Mouse (Mus musculus): ENCODE results near the gene Rras2.
A peak's percentile ranks its signal among the peaks of the same experiment; 100 is the strongest.

The Rras2 gene

DNA sequence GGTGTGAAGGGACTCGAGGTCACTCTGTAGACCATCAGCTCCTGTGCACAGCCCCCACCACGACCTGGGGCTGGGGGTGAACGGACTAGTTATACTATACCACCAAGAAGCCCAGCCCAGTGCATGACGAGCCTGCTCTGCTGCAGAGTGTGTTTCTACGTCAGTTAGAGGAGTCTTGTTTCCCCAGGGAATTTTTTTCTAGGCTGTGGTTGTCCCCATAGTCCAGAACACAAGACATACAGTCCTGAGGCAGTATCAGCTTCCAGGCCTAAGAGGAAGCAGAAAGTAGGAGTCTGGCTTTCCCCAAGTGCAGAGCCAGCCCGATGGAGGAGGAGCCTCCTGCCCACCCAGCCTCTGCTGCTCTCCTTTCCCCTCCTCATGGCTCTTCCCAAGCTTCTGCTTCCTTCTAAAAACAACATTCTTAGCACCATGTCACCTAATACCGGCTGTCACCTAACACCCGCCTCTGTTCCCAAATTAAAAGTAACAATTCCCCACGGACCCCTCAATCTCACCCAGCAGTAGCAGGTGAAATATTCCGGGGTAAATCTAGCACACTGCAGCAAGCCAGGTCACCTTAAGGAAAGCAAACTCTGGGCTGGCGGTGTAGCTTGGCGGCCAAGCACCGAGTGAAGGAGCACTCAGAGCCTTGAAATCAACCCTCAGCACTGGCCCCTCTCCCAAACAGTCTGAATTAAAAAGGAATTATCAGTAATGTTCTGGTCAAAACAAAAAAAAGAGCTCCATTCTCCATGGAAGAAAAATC lies 45.5 kb downstream of the Rras2 start:
- no peak for DNase-seq (ENCODE audit: low spot score in 2 of 2)

DNA sequence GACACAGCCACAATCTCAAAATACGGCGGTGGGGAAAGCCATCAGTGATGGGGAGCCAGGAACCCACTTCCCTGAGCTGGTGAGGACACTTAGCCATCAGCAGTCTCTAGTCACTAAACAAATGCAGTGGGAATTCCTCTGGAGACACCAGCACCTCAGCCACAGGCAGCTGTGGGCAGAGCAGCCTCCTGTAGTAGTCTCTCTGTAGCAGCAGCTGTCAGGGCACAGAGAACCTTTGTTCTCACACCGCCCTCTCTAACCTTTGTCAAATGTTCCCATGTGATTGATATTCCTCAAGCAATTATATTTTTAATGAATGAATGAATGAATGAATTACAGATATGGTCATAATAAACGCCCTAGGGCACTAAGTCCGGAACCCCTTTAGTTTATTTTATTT lies 46.2 kb downstream of the Rras2 start:
- DNase-seq (ENCODE audit: low spot score in 2 of 2): no peak

- DNase-seq (ENCODE audit: low spot score in 2 of 2): no peak
These were observed 47.1 kb downstream of the Rras2 start for GRCm38 (mm10) chr7:114070458-114070840.

GRCm38 (mm10) chr7:114069726-114070457 lies 47.7 kb downstream of the Rras2 start:
- no peak for DNase-seq (ENCODE audit: low spot score in 2 of 2)

DNA sequence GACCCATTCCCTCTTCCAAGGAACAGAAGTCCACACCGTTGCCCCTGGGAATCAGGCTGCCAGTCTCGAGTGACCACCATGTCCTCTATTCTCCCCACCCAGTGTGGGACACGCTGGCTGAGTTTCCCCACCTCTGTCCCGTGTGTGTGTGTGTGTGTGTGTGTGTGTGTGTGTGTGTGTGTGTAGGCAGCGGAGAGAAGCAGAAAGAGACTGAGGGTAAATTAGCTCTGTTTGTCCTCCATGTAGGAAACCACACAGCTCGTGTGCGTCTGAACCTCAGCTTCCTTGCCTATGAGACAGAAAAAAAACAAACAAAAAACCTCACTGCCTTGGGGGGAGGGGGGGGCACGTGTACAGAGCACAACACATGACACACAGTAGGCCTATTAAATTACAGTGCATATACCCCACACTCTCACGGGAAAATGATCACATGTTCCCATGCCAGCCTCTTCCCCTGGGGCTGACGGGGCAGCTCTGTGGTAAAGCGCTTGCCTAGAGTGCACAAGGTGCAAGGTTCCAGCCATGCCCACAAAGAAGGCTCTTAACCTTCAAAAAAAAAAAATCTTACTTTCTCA lies 48.5 kb downstream of the Rras2 start:
- no peak for DNase-seq (ENCODE audit: low spot score in 2 of 2)

DNA sequence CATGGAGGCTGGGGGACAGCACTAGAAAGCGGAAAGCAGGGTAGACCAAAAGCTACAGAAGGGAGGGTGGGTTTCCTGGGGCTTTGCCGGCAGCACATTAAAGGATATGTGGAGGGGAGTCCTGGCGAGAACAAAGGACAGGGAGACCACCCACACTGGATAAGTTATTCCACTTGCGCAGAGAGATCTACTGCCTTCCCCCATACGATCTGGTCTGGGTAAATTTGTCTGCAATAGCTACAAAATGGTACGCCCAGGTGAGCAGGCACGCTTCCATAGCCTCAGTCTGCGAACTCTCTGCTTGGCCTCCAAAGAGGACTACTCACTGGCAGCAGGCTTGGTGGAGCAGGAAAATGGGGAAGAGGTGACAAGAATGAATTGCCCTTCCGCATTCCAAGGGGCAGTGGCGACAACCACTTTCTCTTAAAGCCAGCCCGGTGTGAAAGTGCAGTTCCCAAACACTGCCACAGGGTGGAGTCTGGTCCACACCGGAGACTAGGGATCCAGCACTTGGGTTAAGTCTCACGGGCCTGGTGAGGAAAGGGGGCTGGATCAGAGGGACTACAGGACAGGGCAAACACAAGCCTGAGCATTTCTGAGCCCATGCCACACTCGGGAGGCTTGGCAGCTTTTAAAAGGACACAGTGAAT lies 50.9 kb downstream of the Rras2 start:
- peak; percentile 53 to 76 for DNase-seq (ENCODE audit: low spot score in 2 of 2)

DNA sequence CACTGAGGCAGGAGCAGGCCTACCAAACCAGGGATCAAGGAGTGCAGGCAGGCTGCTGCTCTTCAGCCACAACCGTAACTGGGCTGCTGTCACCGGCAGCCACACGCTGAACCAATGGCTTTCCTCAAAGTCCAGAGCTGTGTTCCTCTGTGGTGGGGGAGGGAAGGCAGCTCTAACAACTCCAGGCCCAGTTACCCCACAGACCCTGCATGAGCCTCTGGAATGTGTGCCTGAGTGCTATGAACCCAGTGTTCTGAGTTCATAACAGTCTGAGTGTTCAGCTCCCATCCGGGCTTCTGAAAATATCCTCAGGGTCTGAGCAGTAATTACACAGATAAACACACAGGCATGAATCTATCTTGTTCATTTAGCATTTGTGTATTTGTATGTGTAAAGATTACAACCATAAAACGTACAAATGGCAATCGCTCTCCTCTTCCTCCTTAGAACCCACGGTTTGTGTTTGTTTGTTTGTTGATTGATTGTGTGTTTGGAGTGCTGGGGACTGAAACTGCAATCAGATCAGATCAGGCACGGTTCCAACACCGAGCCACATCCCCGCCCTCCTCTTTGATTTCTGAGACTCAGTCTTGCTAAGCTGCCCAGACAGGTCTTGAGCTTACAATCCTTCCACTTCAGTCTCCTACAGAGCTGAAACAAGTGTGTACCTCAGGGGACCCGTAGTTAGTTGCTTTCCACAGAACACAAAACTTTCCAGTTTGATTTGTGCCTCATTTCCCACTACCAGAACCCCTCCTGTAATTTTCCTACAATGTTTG lies 52.0 kb downstream of the Rras2 start:
- no peak for DNase-seq (ENCODE audit: low spot score in 2 of 2)

- no peak for DNase-seq (ENCODE audit: low spot score in 2 of 2)
These were observed 53.6 kb downstream of the Rras2 start for GRCm38 (mm10) chr7:114063966-114064365.

- DNase-seq (ENCODE audit: low spot score in 2 of 2): no peak
These were observed 54.0 kb downstream of the Rras2 start for GRCm38 (mm10) chr7:114063534-114063933.

- no peak for DNase-seq (ENCODE audit: low spot score in 2 of 2)
These were observed 55.1 kb downstream of the Rras2 start for GRCm38 (mm10) chr7:114062451-114062850.

GRCm38 (mm10) chr7:114060445-114060844 lies 57.1 kb downstream of the Rras2 start:
- no peak for DNase-seq (ENCODE audit: low spot score in 2 of 2)

GRCm38 (mm10) chr7:114058927-114059441 lies 58.6 kb downstream of the Rras2 start:
- DNase-seq (ENCODE audit: low spot score in 2 of 2): no peak

GRCm38 (mm10) chr7:114058166-114058565 lies 59.4 kb downstream of the Rras2 start:
- no peak for DNase-seq (ENCODE audit: low spot score in 2 of 2)

DNA sequence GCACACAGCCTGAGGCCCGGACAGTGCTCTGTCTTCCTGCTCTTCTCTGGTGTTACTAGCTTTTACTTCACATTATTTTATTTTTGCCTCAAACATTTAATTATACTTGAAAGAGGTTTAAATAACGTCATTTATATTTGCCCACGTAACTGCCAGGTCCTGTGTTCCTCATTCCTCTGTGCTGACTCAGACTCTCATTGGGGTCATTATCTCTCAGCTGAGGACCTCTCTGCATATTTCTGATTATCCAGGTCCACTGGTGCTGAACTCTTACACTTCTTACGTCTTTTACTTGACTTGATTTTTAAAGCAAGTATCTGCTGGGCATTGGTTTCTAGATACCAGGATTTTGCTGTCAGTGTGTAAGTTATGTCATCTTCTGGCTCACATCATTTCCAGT lies 63.9 kb downstream of the Rras2 start:
- DNase-seq (ENCODE audit: low spot score in 2 of 2): no peak

- DNase-seq (ENCODE audit: low spot score in 2 of 2): no peak
These were observed 71.8 kb downstream of the Rras2 start for GRCm38 (mm10) chr7:114045814-114046213.

DNA sequence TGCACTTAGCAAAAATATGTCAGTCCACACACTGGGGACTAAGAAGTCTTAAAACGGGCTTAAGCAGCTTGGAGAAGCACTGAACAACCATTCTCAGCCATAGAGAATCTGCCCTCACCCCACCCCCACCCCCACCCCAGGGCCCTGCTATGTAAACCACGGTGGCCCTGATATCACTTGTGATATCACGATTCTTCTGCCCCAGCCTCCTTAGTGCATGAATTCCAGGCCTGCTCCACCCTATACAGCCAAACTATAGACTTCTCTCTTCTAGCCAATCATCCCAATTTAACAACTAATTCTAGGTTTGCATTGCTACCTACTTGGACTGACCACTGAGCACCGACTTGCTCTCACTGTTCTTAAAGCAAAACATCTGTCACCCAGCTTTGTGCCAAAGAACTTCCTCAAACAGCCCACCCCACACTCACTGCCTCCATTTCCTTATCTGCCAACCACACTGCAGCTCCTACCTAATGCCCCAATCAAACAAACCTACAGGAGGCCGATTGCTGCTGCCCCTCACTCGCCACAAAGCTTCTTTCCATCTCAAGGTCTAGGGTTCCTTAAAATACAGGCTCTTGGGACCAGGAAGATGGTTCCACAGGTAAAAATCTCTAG lies 73.5 kb downstream of the Rras2 start:
- no peak for DNase-seq (ENCODE audit: low spot score in 2 of 2)

DNA sequence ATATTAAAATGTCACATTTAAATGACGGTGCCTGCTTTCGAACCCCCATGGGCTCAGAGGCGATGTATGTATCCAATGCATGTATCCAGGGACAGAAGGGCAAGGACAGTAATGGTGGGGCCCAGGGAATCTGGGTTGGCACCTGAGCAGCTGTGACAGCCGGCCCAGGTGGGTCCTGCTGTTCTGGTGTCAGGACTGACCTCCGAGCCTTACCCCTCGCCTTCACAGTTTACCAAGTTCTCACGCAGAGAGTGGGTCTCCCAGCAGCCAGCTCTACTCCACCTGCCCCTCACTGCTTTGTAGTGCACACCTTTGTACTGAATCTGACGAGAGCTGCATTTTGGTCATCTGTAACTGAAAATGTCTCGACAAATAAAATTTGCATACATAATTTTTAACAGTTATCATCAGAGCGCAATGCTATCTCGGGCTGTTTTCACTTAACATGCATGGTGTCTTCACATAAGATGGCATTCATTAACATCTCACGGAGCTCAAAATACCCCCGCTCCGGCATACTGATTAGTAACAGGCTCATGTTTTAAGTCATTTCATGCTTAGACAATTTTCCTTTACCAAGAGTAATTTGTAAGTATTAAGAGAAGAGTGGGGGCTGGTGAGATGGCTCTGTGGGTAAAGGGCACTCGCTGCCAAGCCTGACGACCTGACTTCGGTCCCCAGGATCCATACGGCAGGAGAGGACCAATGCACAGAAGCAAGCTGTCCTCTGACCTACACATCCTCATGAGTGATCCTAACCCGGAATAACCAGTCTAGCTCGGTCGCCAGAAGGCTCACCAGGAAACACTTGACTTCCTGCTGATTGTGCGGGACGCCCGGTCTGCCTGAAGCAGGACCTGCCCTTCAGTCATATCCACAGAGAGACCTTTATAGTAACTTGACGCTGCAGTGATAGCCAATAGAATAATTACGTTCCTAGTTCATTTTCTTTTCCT lies 74.3 kb downstream of the Rras2 start:
- DNase-seq (ENCODE audit: low spot score in 2 of 2): no peak

DNA sequence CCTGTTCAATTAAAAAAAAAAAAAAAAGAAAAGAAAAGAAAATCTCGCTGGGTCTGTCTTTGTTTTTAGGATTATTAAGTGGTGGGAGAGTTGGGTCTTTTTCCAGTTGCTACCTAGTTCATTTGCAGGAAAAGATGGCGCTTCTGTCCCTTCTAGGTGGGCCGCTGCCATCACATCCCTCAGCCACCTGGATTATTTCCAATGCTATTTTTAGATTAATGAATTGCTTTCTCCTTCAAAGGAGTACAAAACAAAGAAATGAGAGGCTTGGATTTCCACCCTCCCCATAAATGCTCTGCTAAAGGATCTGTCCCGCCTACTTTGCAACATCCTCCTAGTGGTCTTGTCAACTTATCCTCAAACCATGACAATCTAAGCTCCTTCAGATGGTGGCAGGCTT lies 76.2 kb downstream of the Rras2 start:
- DNase-seq (ENCODE audit: low spot score in 2 of 2): no peak

DNA sequence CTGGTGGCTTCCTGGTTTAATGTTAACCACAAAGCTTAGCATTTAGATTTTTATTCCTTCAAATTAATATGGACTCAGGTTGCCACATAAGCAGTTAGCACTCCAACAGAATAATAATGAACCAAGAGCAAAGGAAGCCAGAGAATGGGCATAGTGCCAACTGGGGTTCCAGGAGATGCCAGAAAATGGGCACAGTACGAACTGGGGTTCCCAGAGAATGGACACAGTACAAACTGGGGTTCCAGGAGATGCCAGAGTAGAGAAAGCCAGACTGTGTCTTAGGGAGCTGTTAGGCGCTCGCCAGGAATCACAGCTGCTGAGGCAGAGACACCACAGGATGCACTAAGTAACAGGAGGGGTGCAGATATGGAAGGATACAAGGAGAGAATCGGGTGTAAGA lies 80.3 kb downstream of the Rras2 start:
- DNase-seq (ENCODE audit: low spot score in 2 of 2): no peak

GRCm38 (mm10) chr7:114029596-114029995 lies 88.0 kb downstream of the Rras2 start:
- no peak for DNase-seq (ENCODE audit: low spot score in 2 of 2)

Measured in spleen, postnatal 14 days (tissue).